Mouse (Mus musculus): Measurements from ENCODE around the gene 2410131K14Rik.

Gene 2410131K14Rik

GRCm38 (mm10) chr5:118304970-118305618 is 60.1 kb downstream of the 2410131K14Rik start:
- Histone ChIP-seq H3K4me1 (replicated peaks; ENCODE audit: low read depth, low read length) (peaks cover 23% of the 10 kb centered on the region), H3K4me3 (replicated peaks; ENCODE audit: low read length) (no peak overlapping the region), H3K36me3 (ENCODE audit: insufficient read depth, low read length) (no peaks in the 10 kb centered on the region), H3K9me3 (ENCODE audit: low read length) (no peaks in the 10 kb centered on the region), H3K27me3 (ENCODE audit: insufficient read depth, low read length) (no peaks in the 10 kb centered on the region)
- TF ChIP-seq NANOG (IDR thresholded peaks at IDR 0.05; ENCODE audit: borderline replicate concordance, low read length) = no peak
- no peak for TF ChIP-seq CTCF (conservative IDR thresholded peaks at IDR 0.05; ENCODE audit: low read length)
- TF ChIP-seq POU5F1 (IDR thresholded peaks at IDR 0.05; ENCODE audit: borderline replicate concordance, low read length) = no peak

- Histone ChIP-seq H3K27me3 (ENCODE audit: insufficient read depth, low read length) (no peaks in the 10 kb centered on the region), H3K4me3 (replicated peaks; ENCODE audit: low read length) (peak overlapping the region; percentile 39; the same call in 1 of the 2 replicates), H3K9me3 (ENCODE audit: low read length) (no peaks in the 10 kb centered on the region), H3K36me3 (ENCODE audit: insufficient read depth, low read length) (no peaks in the 10 kb centered on the region), H3K4me1 (replicated peaks; ENCODE audit: low read depth, low read length) (peaks cover 61% of the 10 kb centered on the region)
- TF ChIP-seq POU5F1 (IDR thresholded peaks at IDR 0.05; ENCODE audit: borderline replicate concordance, low read length) (no peak), NANOG (IDR thresholded peaks at IDR 0.05; ENCODE audit: borderline replicate concordance, low read length) (no peak), CTCF (conservative IDR thresholded peaks at IDR 0.05; ENCODE audit: low read length) (no peak)
Measured at GRCm38 (mm10) chr5:118310389-118310788, 65.4 kb downstream of the 2410131K14Rik start.

- peak overlapping the region; percentile 39; the same call in 1 of the 2 replicates for H3K4me3 ChIP-seq (replicated peaks; ENCODE audit: low read length)
- H3K9me3 ChIP-seq (ENCODE audit: low read length) = no peaks in the 10 kb centered on the region
- peaks cover 66% of the 10 kb centered on the region for H3K4me1 ChIP-seq (replicated peaks; ENCODE audit: low read depth, low read length)
- H3K36me3 ChIP-seq (ENCODE audit: insufficient read depth, low read length) = no peaks in the 10 kb centered on the region
- TF ChIP-seq POU5F1 (IDR thresholded peaks at IDR 0.05; ENCODE audit: borderline replicate concordance, low read length) (no peak), NANOG (IDR thresholded peaks at IDR 0.05; ENCODE audit: borderline replicate concordance, low read length) (no peak), CTCF (conservative IDR thresholded peaks at IDR 0.05; ENCODE audit: low read length) (no peak)
- no peaks in the 10 kb centered on the region for H3K27me3 ChIP-seq (ENCODE audit: insufficient read depth, low read length)
Measured at GRCm38 (mm10) chr5:118311251-118311650, 66.2 kb downstream of the 2410131K14Rik start.

- H3K4me1 ChIP-seq (replicated peaks; ENCODE audit: low read depth, low read length) = peaks cover 79% of the 10 kb centered on the region
- TF ChIP-seq POU5F1 (IDR thresholded peaks at IDR 0.05; ENCODE audit: borderline replicate concordance, low read length) (no peak), NANOG (IDR thresholded peaks at IDR 0.05; ENCODE audit: borderline replicate concordance, low read length) (no peak), CTCF (conservative IDR thresholded peaks at IDR 0.05; ENCODE audit: low read length) (no peak)
- no peaks in the 10 kb centered on the region for H3K9me3 ChIP-seq (ENCODE audit: low read length)
- H3K36me3 ChIP-seq (ENCODE audit: insufficient read depth, low read length) = no peaks in the 10 kb centered on the region
- no peak overlapping the region for H3K4me3 ChIP-seq (replicated peaks; ENCODE audit: low read length)
- no peaks in the 10 kb centered on the region for H3K27me3 ChIP-seq (ENCODE audit: insufficient read depth, low read length)
Measured at GRCm38 (mm10) chr5:118313766-118314165, 68.7 kb downstream of the 2410131K14Rik start.
